7 mouse cellular contexts compared by ENCODE assay signal in the genomic region with DNA sequence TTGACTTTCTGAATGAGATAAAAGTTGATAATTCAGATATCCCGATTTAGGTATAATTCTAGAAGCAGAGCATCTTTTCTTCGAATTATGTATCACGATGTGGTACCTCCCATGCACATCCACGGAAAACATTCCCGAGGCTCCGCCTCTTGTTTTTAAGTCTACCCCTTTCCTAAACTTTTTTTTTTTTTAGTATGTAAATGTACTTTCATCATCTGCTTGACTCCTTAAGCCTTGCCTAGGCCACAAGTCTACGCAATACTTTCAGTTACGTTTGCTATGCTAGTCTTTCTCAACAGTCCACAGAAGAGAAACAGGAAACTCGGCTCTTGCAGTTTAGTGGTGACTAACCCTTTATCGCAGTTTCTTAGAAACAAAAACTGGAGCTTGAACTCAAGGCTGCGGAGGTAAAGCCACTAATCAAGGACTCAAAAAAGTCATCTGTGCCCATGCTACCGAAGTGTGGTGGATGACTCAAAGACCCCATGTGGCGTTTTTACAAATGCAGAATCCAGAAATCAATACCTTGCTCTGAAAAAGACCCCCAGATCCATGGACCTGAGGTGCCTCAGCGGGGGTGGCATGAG. TPM values are rescaled to one million over a fixed set of nuclear protein-coding genes. Genes with fewer than 3 reads are reported as not detected.
DNase-seq lines count a peak whose midpoint lies in the region; ATAC-seq lines count a peak whose summit lies in the region.

No protein-coding gene starts in this region.

- peak; percentile 51 for ATAC-seq in embryonic facial prominence, embryonic 15.5 days (ENCODE audit: insufficient number of reproducible peaks, low FRiP score, low TSS enrichment, low read depth)
- ATAC-seq in hindbrain, embryonic 13.5 days (ENCODE audit: low FRiP score): peak; percentile 25
- peak; percentile 37 for ATAC-seq in liver, embryonic 15.5 days (ENCODE audit: insufficient read depth)

- H3K4me1 ChIP-seq in embryonic facial prominence, embryonic 15.5 days: peaks cover 15% of the 10 kb centered on the region
- H3K4me1 ChIP-seq in hindbrain, embryonic 13.5 days (replicated peaks): peaks cover 21% of the 10 kb centered on the region
- H3K4me1 ChIP-seq in liver, embryonic 15.5 days (replicated peaks): peaks cover 12% of the 10 kb centered on the region

- WGBS in embryonic facial prominence, embryonic 15.5 days: 12% methylated on average over 14 of the region's 14 CpGs
- WGBS in hindbrain, embryonic 13.5 days: 22% methylated on average over 14 of the region's 14 CpGs
- WGBS in liver, embryonic 15.5 days (ENCODE audit: insufficient replicate concordance): 4% methylated on average over 14 of the region's 14 CpGs

- H3K9me3 ChIP-seq in embryonic facial prominence, embryonic 15.5 days (replicated peaks): no peaks in the 10 kb centered on the region
- H3K9me3 ChIP-seq in hindbrain, embryonic 13.5 days: no peaks in the 10 kb centered on the region
- H3K9me3 ChIP-seq in liver, embryonic 15.5 days (replicated peaks): no peaks in the 10 kb centered on the region

- H3K36me3 ChIP-seq in embryonic facial prominence, embryonic 15.5 days: peaks cover 9% of the 10 kb centered on the region; the same call in 1 of the 2 replicates
- no peaks in the 10 kb centered on the region for H3K36me3 ChIP-seq in hindbrain, embryonic 13.5 days
- H3K36me3 ChIP-seq in liver, embryonic 15.5 days (replicated peaks): no peaks in the 10 kb centered on the region

- DNase-seq in CD4-positive helper T cell, adult 2 months (ENCODE audit: low read depth, low spot score): peak; percentile 90
- DNase-seq in MEL-GATA-1-ER (ENCODE audit: extremely low read depth, low read depth): peak; percentile 91
- DNase-seq in neural tube, embryonic 10.5 days (ENCODE audit: extremely low spot score, low spot score): peak; percentile 34
- no peak for DNase-seq in cerebellum, adult 9-10 months

- peak overlapping the region; percentile 79 for H3K4me3 ChIP-seq in embryonic facial prominence, embryonic 15.5 days (replicated peaks)
- H3K4me3 ChIP-seq in hindbrain, embryonic 13.5 days: peak overlapping the region; percentile 73
- H3K4me3 ChIP-seq in liver, embryonic 15.5 days (replicated peaks): peak overlapping the region; percentile 67

- H3K9ac ChIP-seq in embryonic facial prominence, embryonic 15.5 days: no peak overlapping the region
- peak overlapping the region; percentile 78 for H3K9ac ChIP-seq in hindbrain, embryonic 13.5 days
- 0 out of 2 replicates have a peak overlapping the region, but pooled peaks have one; percentile 59 for H3K9ac ChIP-seq in liver, embryonic 15.5 days

- no peaks in the 10 kb centered on the region for H3K27me3 ChIP-seq in embryonic facial prominence, embryonic 15.5 days
- no peaks in the 10 kb centered on the region for H3K27me3 ChIP-seq in hindbrain, embryonic 13.5 days
- H3K27me3 ChIP-seq in liver, embryonic 15.5 days: no peaks in the 10 kb centered on the region

- H3K27ac ChIP-seq in embryonic facial prominence, embryonic 15.5 days (replicated peaks): peak overlapping the region; percentile 96
- H3K27ac ChIP-seq in hindbrain, embryonic 13.5 days: peak overlapping the region; percentile 85; the same call in 1 of the 2 replicates
- peak overlapping the region; percentile 67 for H3K27ac ChIP-seq in liver, embryonic 15.5 days (replicated peaks)

- peak overlapping the region; percentile 58 for H3K4me2 ChIP-seq in embryonic facial prominence, embryonic 15.5 days (replicated peaks)
- peak overlapping the region; percentile 64 for H3K4me2 ChIP-seq in hindbrain, embryonic 13.5 days
- H3K4me2 ChIP-seq in liver, embryonic 15.5 days: peak overlapping the region; percentile 79

RNA-seq across cellular contexts. Expression of a gene that starts 0.7 kb away (rescaled TPM):
- 25.4 and 27.6 TPM in 2 replicates for polyA plus RNA-seq in embryonic facial prominence, embryonic 15.5 days (2015; fragmentation: Nextera tagmentation; extraction: Ambion mirVana)
- polyA plus RNA-seq in hindbrain, embryonic 13.5 days (2015; fragmentation: Nextera tagmentation; extraction: Ambion mirVana): 8.0 and 9.6 TPM in 2 replicates
- polyA plus RNA-seq in liver, embryonic 15.5 days (2015; fragmentation: Nextera tagmentation; extraction: Ambion mirVana): 3.5 and 4.0 TPM in 2 replicates
